Mouse (Mus musculus) stomach, postnatal 0 days (tissue): Measurements from ENCODE around the gene Plk3.

ENCODE experiments used
- CTCF ChIP-seq: IDR thresholded peaks from 2 replicates; pipeline ENCODE4 v1.5.1; 2016; ENCODE audit warnings: antibody characterized with exemption, low read depth, mild to moderate bottlenecking, moderate library complexity
- EP300 ChIP-seq: optimal IDR thresholded peaks from 2 replicates; pipeline ENCODE3; 2016; ENCODE audit warnings: antibody characterized with exemption

GRCm38 (mm10) chr4:117152714-117153113 lies 19.0 kb upstream of the Plk3 start:
- no peak for TF ChIP-seq CTCF
- no peak for TF ChIP-seq EP300
